Mouse (Mus musculus): Measurements from ENCODE around the gene Lifr.

The Lifr gene

DNA sequence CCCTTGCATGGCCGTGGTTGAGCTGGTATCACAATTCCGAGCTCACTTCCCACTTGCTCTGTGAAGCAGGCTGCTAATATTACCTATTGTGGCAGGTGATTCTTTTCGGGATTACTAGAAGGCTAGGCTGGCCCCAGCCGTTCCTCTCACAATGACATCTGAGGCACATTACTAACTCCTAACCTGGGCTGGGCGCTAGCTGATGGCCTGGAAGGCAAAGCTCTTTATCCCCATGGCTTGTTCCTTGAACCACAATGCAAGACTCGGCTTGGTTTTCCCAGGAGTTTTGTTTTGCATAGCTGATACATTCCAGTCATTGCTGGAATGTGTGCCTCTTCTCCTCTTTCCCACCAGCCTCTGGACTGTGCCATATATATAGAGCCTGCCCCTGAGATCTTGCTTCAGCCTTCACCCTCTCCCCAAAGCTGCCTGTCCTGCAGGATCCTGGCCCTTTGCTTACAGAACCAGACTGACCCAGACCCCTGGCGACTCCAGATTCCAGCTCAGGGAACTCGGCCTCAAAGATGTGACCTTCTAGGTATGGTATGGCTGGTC, at the start of gene Lifr:
Gene Lifr, plus strand, starts transcription at position 404 of the 555 bp plus-strand sequence.
- in situ Hi-C loops (cut with MboI): no loop called here

DNA sequence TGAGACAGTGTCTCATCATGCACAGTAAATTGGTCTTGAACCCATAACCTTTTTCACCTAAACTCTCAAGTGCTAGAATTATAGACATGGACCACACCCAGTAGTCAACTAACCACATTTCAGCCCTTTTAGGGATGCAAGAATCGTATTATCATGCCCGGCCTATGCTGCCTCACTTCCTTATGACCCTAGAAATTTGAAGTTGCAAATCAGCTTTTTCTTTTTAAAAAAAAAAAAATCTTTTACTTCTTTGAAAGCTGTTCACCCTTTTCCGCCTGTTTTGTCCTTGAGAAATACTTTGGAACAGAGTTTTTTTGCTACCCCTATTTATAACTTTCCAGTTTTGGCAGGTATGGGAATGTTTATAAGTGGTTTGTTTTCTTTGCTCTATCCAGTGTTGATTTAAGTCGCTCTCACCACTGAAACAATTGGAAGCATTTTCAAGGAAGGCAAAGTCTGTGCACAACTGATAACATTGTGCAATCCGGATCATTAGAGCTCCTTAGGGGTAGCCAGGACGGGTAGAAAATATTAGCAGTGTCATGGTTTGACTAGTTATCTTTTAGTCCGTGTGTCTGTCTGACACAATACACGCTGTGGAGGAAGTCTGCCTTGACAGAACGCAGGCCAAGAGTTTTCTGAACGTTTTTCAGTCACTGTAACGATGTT, 46.2 kb upstream of the Lifr start:
- in situ Hi-C loops (cut with MboI): loop anchor here (25.0 kb wide), 1 partner anchor 168 kb away; no protein-coding TSS in a partner anchor

DNA sequence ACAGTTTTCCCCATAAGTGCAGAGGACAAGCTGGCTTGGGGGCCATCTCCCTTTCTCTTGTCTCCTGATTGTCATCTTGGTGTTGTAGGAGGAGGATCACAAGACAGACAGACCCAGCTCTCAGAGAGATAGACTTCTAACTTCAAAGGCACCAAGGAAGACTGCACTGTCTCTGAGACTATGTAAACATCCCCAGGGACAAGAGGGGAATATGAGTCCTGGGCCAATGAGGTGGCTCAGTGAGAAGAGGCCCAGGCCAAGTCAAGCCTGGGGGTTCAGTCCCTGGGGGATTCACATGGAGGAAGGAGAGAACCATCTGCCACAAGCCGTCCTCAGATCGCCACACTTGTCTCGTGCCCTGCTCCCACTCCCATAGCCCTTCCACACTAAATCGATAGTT, 45.4 kb upstream of the Lifr start:
- in situ Hi-C loops (cut with MboI): loop anchor here (25.0 kb wide), 1 partner anchor 167 kb away; no protein-coding TSS in a partner anchor

DNA sequence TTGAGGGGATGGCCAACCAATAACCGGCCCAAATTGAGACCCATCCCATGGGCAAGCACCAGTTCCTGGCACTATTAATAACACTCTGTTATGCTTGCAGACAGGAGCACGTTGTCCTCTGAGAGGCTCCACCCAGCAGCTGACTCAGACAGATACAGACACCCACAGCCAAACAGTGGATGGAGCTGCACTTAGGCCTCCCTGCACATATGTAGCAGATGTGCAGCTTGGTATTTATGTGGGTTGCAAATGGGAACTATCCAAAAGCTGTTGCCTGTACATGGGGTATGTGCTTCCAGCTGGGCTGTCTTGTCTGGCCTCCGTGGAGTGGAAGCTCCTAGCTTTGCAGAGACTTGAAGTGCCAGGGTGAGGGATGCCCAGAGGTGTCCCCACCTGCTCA, 42.5 kb upstream of the Lifr start:
- in situ Hi-C loops (cut with MboI): loop anchor here (25.0 kb wide), 1 partner anchor 164 kb away; no protein-coding TSS in a partner anchor

DNA sequence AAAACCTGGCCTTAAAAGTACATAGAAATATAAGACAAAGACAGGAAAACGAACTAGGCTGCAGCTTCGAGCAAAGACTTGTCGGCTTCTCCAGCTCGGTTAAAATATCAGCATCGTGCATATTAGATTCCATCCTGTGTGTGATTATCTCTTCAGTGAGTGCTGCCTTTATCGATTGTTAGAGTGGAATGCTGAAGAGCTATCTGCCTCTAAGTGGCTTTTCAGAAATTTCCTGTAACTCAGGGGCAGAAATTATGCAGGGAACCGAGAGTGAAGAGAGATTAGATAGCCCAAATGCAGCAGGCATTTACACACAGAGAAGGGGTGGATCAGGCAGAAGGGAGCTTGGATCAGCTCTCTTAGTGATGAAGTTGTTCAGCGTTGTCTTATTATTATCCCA, 41.5 kb upstream of the Lifr start:
- in situ Hi-C loops (cut with MboI): loop anchor here (25.0 kb wide), 1 partner anchor 163 kb away; no protein-coding TSS in a partner anchor

DNA sequence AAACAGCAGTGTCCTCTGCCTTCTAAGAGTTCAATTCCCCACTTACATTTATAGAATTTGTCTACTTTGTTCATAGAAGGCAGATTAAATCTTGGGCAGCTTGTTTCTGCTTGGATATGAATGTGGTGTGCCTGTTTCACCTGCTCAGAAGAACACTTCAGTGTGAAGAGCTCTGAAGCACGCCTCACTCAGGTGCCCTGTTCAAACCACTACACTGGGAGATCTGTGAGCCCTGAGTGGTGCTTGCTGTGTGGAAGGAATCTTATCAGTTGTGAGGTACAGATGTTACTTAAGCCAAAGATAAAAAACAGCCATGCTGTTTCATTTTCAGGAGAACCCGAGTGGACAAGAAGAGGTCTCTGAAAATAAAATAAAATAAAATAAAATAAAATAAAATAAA, 38.7 kb upstream of the Lifr start:
- in situ Hi-C loops (cut with MboI): no loop called here

DNA sequence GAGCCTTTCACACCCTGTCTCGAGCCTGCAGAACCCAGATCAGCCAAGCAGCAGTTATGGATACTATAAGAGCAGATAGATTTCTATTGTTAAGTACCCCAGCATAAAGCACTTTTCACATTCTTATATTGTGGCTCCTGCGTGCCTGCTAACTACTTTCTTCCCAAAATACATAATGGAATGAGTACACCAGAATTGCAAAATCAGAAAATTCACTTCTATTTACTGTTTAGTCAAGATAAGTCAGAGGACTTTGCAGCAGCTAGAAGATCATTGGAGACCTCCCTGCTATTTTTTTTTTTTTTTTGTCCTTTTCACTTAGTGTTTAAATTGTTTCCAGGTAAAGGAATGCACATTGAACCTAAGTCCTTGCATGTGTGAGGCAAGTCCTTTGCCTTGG, 38.3 kb upstream of the Lifr start:
- in situ Hi-C loops (cut with MboI): no loop called here

DNA sequence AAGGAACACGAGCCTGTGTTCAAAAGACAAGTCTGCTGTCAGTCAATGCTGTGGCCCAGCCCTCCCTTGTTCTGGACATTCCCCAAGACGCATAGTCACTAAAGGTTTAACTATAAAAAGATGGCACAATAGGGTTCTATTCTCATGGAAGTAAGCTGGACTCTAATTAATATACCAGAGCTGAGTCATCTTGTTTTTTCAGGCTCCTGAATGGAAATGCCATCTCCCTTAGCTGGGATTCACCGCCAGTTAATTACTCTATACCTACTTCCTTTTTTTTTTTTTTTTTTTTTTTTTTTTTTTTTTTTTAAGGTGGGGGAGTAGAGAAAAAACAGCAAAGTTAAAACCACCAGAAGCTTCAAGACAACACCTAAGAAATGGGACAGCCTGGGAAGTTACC, 33.6 kb upstream of the Lifr start:
- in situ Hi-C loops (cut with MboI): no loop called here

DNA sequence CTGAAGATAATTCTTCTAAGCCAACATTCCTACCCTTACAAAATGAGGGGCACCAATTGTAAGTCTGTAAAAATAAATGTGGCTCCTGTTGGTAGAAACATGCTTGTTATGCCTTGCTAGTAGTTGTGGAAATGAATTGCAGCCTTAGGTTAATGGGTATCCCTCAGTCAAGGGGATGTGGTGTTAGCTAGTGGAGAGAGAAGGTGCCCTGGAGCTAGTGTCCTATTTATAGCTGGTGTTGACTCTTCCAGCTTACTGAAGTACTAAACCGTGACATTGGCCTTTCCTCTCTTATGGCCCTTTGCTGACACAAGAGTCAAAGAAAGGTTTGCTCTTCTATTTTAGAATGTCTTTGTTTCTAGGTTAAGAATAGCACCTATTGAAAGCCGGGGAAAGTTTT, 29.9 kb upstream of the Lifr start:
- in situ Hi-C loops (cut with MboI): no loop called here

DNA sequence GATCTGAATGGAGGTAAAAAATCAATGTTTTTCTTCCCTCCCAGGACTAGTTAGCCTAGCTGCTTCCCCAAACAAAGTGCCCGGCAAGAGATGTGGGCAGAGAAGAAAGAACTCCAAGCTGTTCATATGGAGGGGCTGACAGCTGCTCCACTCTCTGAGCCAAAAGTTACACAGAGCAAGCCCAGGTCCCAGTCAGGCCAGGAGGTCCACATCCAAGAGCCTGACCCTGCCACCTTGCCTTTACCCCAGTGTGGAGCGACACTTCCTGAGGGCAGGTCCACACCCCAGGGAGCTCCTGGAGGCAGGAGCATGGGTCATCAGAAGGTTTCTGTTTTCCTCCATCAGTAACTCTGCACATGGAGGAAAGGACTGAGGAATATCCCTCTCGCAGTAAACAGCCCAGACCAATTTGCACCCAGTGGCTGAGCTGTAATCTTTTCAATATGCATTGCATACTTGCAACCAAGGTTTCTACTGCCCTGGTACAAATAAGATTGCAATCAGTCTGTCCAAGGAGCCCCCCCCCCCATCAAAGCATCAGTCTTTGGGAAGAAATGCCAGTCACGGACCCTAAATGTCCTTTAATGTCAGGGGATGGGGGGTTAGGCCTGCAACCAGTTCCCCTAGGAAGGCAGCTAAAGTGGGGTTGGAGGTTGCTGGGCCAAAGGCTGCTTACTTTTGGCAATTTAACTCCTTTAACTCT, 28.3 kb upstream of the Lifr start:
- in situ Hi-C loops (cut with MboI): no loop called here

DNA sequence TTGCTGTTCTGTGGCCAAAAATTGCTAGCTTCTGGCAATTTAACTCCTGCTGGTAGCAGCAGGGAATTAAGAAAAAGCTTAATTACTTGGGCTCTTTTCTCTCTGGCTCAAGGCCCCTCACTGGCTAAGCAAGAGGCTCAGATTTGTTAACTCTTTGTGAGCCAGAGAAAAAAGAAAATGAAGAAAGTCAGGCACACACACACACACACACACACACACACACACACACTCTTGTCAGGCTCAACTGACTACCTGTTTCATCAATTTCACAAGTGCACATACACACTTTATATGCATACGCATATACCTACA, 27.8 kb upstream of the Lifr start:
- in situ Hi-C loops (cut with MboI): no loop called here

DNA sequence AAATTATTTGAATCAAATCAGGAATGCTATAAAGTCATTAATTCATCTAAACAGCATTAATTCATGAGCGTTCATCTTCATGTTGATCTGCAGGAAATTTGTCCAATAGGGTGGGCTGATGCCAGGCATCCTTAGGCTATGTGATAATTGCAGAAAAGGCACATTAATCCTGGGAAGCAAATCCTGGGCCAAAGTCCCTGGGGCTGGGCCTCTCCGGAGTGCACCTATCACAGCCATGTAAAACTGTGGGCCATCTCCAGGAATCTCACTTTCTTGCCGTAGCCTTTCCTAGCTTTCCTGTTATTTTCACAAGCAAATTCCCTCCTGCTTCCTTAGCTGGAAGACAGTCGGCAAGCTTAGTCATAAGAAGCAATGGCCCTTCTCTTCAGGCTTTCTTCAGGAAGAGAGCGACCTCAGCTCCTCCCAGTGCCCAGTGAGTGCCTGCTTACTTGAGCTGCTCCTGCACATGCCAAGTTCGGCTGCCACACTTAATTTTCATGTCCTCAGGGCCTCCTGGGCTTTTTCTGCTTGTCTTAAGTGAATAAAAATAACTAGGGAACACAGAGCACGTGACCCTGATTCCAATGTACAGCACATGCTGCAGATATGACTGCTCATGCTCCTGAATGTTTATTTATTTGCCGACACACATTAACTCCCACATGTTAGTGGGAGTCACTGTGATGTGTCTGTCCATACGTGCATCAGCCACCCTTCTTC, 26.7 kb upstream of the Lifr start:
- in situ Hi-C loops (cut with MboI): no loop called here

DNA sequence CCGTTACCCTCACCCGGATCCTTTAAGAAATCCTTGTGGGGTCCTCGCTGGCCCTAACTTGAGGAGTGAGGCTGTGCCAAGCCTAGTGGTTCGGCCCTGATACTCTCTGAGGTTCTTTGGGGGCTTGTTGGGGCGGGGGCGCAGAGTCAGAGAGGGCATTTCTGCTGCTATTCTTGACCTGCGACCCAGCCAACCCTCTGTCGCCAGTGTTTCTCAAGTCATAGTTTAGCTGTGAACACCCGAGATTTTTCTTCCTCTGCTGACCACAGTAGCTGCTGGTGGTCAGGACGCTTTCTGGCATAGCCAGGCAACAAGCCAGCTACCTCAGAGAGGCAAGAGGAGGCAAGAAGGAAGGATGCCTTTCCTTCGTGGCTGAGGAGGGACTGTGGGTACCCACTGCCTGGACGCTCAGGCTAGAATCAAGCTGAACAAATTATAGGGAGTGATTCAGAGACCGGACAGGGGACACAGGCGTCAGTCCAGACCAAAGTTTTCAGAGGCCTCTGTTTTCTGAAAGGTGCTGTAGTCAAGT, 25.4 kb upstream of the Lifr start:
- in situ Hi-C loops (cut with MboI): no loop called here

DNA sequence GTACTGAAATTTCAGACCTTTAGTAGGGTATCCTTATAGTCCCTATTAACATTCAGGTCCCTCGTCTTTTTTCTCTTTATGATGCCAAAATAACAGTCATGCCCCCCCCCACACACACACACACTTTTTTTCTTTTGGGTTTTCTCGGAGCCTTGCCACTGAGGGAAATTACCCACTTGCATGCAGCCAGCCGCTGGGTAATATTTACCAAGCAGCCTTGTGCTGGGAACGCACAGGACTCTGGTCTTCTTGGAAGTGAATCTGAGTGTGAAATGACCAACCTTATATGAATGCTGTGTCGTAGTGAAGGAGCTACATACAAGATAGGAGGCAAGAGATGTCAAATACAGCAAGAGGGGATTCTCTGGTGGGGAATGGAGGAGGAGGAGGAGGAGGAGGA, 24.8 kb upstream of the Lifr start:
- in situ Hi-C loops (cut with MboI): no loop called here

DNA sequence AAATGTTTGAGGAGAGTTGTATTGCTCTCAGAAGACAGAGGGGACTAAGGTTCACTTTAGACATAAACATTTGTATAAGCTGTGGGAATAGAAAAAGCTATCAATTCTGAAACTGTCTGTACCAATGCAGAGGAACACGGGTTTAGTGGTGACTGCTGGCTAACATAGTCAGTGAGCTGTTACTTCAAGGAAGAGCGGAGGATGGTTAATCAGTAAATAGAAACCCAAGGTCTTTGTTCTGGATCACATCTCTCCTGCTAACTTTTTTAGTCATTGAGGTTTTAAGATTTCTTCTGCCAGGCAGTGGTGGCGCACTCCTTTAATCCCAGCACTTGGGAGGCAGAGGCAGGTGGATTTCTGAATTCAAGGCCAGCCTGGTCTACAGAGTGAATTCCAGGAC, 23.7 kb upstream of the Lifr start:
- in situ Hi-C loops (cut with MboI): no loop called here

DNA sequence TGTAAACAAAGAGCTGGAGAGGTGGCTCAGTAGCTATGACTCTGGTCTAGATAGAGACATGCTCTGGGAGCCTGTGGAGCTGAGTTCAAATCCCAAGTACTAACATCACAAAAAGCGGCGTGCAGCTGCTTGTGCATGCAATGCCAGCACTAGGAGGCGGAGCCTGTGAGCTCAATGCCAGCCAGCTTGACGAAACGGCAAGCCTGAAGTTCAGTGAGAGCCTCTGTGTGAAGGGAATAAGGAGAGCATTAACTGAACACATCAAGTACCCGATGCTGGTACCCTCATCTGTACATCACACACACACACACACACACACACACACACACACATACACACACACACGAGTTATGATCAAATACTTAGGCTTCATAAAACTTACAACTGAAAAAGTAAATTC, 21.0 kb upstream of the Lifr start:
- in situ Hi-C loops (cut with MboI): no loop called here

DNA sequence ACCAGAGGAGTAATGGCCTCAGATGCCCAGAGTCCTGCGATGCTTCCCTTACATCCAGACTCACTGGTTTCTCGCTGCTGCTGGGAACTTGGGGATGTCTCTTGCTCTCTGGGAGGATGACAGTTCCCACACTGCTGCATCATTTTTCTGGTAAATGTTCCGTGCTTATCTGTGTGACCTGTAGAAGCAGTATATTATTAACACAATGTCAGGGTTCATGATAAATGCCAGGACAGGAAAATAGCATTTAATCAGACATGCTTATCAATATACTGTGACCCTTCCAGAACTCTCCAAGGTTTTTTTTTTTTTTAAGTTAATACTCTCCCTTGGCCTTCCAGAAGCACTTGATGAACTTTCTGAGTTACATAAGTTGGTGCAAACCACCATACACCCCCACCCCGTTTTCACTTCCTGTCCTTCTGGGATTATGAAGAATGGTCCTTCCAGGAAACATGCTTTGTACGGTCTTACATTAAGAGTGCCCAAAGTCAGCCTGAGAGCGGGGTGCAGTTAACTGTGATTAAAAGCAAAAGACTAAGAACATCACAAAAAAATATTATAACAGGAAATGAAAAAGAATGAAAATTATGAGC, 20.1 kb upstream of the Lifr start:
- in situ Hi-C loops (cut with MboI): no loop called here

DNA sequence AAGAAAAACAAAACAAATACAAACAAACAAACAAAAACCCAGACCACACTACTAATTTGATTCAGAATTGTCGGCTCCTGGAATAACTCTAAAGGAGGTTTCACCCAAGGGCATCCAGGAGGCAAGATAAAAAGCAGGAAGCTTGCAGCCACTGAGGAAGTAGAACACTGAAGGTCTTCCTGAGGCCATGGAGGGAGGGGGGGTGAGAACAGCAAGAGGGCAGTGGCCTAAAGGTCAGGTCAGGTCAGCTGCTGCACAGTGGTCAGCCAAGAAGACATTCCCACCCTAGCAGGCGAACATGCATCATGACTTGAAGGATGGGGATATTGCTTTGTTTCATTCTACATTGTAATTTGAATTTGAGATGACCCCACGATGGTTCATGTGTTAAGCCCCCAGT, 17.1 kb upstream of the Lifr start:
- in situ Hi-C loops (cut with MboI): no loop called here

DNA sequence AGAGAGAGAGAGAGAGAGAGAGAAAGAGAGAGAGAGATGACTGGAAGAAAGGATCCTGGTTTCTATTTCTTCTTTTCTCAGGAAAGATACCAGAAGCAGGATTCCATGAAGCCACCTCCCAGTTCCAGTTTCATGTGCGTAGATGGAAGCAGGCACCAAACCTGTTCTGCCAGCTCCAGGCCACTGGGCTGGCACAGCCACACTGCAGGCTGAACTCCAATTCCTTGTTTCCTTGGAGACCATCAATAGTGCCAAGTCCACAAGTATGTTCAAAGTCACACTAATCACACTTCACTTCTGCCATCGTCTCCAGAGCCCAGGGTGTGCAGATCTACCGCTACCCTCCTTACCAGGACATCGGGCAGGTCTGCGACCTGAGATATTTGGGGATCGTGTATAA, 15.2 kb upstream of the Lifr start:
- in situ Hi-C loops (cut with MboI): no loop called here

DNA sequence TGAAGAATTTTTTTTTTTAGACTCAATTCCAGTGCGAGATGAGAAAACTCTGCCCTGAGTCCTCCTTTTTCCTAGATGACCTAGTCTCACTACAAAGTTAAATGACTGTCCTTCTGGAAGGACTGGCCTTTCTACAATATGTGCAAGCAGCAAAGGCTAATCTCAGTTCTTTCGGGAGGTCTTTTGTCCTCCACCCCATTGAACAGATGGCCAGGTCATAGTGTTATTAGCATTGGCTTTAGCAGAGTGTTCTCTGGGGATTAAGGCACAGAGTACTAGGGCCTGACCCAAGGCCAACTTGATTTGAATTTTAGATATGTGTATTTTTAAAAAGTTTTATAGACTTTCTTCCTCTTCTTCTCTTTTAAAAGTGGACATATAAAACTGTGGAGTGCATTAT, 12.1 kb upstream of the Lifr start:
- in situ Hi-C loops (cut with MboI): no loop called here

DNA sequence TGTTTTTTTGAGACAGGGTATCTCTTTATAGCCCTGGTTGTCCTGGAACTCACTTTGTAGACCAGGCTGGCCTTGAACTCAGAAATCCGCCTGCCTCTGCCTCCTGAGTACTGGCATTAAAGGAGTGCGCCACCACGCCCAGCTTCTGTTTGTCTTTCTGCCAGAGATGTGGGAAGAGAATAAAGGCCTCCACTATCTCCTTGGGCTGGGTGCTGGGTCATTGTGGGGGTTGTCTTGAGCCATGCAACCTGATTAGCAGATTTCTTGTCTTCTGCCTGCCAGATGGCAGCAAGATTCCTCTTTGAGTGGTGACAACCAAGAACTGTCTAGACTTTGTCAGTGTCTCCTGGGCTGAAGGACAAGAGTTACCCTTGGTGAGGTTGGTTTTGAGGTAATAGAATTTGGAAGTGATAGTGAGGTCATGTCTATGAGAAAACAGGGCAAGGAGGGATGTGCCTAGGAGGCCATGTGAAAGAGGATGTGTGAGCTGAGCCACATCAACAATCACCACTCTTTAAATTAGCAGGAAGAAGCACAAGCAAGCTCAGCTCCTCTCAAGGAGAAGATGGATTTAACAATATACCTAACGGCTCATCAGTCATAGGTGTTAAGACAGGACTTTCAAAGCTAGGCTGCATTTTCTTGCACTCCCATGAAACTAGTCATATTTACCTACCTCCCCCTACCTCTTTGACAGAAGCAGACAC, 10.6 kb upstream of the Lifr start:
- in situ Hi-C loops (cut with MboI): no loop called here
